Mouse (Mus musculus): ENCODE results near the gene Supt3.

GRCm38 (mm10) chr17:44733544-44734310 lies 43.2 kb upstream of the Supt3 start:
- no peak for TF ChIP-seq CTCF (IDR thresholded peaks at IDR 0.05; ENCODE audit: control insufficient read depth, insufficient read depth, low read length)
- no peak for TF ChIP-seq POLR2A (IDR thresholded peaks at IDR 0.05; ENCODE audit: borderline replicate concordance, control insufficient read depth, low read depth, low read length)
